Mouse (Mus musculus) megakaryocyte-erythroid progenitor cell, adult 5-6 weeks (primary cell): Measurements from ENCODE around the gene Dhtkd1. TPM values are rescaled to one million over a fixed set of nuclear protein-coding genes. Genes with fewer than 3 reads are reported as not detected.
A peak's percentile ranks its signal among the peaks of the same experiment; 100 is the strongest.
"Not testable (repeated sequence)": the region's sequence is repeated elsewhere in the genome, so short reads cannot be mapped to it uniquely, and the experiment has no call there.

Experiments used
- ATAC-seq: replicated peaks from 2 replicates; pipeline ENCODE4 v1.8.0; 2016; ENCODE audit warnings: mild to moderate bottlenecking, inconsistent platforms; ENCODE audit not compliant: severe bottlenecking, poor library complexity, low FRiP score, low TSS enrichment
- total RNA-seq, 2 experiments: library from RNA; stranded (forward) in 1 of 2; stranded (reverse) in 1 of 2; fragments of 200-1000, 215-1000 nt in 1 of 2; fragments of >200 nt in 1 of 2; fragmentation: Nextera tagmentation in 1 of 2; gene quantifications; 2 replicates each; pipeline ENCODE4 v1.2.3; 2014 to 2017

Gene Dhtkd1
- total RNA-seq (2014; fragmentation: Nextera tagmentation), result 2.4 and 2.7 TPM in 2 replicates
- 1.1 and 5.7 TPM in 2 replicates for total RNA-seq (2017)

GRCm38 (mm10) chr2:5942416-5943032 lies at the start of gene Dhtkd1:
Dhtkd1 (minus strand) TSS chr2:5942792.
- ATAC-seq, result peak; percentile 88

GRCm38 (mm10) chr2:5977532-5977931 lies 34.9 kb upstream of the Dhtkd1 start:
- no peak for ATAC-seq

GRCm38 (mm10) chr2:5970629-5971028 lies 28.0 kb upstream of the Dhtkd1 start:
- ATAC-seq, result not testable (repeated sequence)

GRCm38 (mm10) chr2:5965972-5966371 lies 23.4 kb upstream of the Dhtkd1 start:
- no peak for ATAC-seq

- not testable (repeated sequence) for ATAC-seq
These were observed 21.1 kb upstream of the Dhtkd1 start for GRCm38 (mm10) chr2:5963729-5964128.

GRCm38 (mm10) chr2:5962265-5962664 lies 19.7 kb upstream of the Dhtkd1 start:
- ATAC-seq, result no peak

- no peak for ATAC-seq
These were observed 15.1 kb upstream of the Dhtkd1 start for GRCm38 (mm10) chr2:5957705-5958104.

GRCm38 (mm10) chr2:5951621-5952211 lies 9.1 kb upstream of the Dhtkd1 start:
- peak; percentile 73 for ATAC-seq

- peak; percentile 86 for ATAC-seq
These were observed 8.4 kb upstream of the Dhtkd1 start, which contains the start of gene Upf2 for GRCm38 (mm10) chr2:5950766-5951595. Upf2 (plus strand) TSS chr2:5951469.

- peak; percentile 15; the same call in 1 of the 2 replicates for ATAC-seq
These were observed 7.7 kb upstream of the Dhtkd1 start for GRCm38 (mm10) chr2:5950305-5950704.

- not testable (repeated sequence) for ATAC-seq
These were observed 7.2 kb upstream of the Dhtkd1 start for GRCm38 (mm10) chr2:5949821-5950220.

GRCm38 (mm10) chr2:5948964-5949363 lies 6.4 kb upstream of the Dhtkd1 start:
- ATAC-seq, result no peak

GRCm38 (mm10) chr2:5946876-5947275 lies 4.3 kb upstream of the Dhtkd1 start:
- no peak for ATAC-seq

GRCm38 (mm10) chr2:5945629-5946028 lies 3.0 kb upstream of the Dhtkd1 start:
- peak; percentile 55 for ATAC-seq

- no peak for ATAC-seq
These were observed 479 bp upstream of the Dhtkd1 start for GRCm38 (mm10) chr2:5943071-5943470.

GRCm38 (mm10) chr2:5941861-5942415 lies 654 bp downstream of the Dhtkd1 start:
- ATAC-seq, result no peak

GRCm38 (mm10) chr2:5940936-5941335 lies 1.7 kb downstream of the Dhtkd1 start:
- no peak for ATAC-seq

GRCm38 (mm10) chr2:5939911-5940310 lies 2.7 kb downstream of the Dhtkd1 start:
- no peak for ATAC-seq

GRCm38 (mm10) chr2:5939319-5939718 lies 3.3 kb downstream of the Dhtkd1 start:
- no peak for ATAC-seq

GRCm38 (mm10) chr2:5936550-5936949 lies 6.0 kb downstream of the Dhtkd1 start:
- ATAC-seq, result no peak
